Mouse (Mus musculus) retina, postnatal 7 days (tissue): Measurements from ENCODE around the gene Cpt1a.

Source experiments
- DNase-seq: peaks from one replicate; pipeline ENCODE4 v3.0.0-alpha.2; 2012; ENCODE audit warnings: low read depth, low spot score

Gene Cpt1a

GRCm38 (mm10) chr19:3365089-3365488 lies 43.0 kb downstream of the Cpt1a start:
- no peak for DNase-seq

GRCm38 (mm10) chr19:3368276-3368675 lies 46.1 kb downstream of the Cpt1a start:
- DNase-seq = no peak

- DNase-seq = no peak
Observed at GRCm38 (mm10) chr19:3373380-3373779, 51.2 kb downstream of the Cpt1a start.

- DNase-seq = no peak
Observed at GRCm38 (mm10) chr19:3374028-3374427, 51.9 kb downstream of the Cpt1a start.

GRCm38 (mm10) chr19:3375945-3376495 lies 53.9 kb downstream of the Cpt1a start:
- no peak for DNase-seq

- DNase-seq = no peak
Observed at GRCm38 (mm10) chr19:3376966-3377715, 55.0 kb downstream of the Cpt1a start.

GRCm38 (mm10) chr19:3378614-3379013 lies 56.5 kb downstream of the Cpt1a start:
- no peak for DNase-seq

GRCm38 (mm10) chr19:3388061-3388460 lies 65.9 kb downstream of the Cpt1a start:
- no peak for DNase-seq

- DNase-seq = peak; percentile 86
Observed at GRCm38 (mm10) chr19:3388629-3389057, 66.5 kb downstream of the Cpt1a start, which contains the start of gene Tesmin. Gene Tesmin (plus strand): TSS chr19:3388857.

GRCm38 (mm10) chr19:3389089-3389488 lies 67.0 kb downstream of the Cpt1a start:
- DNase-seq = peak; percentile 67

GRCm38 (mm10) chr19:3392384-3392783 lies 70.2 kb downstream of the Cpt1a start:
- DNase-seq = no peak

GRCm38 (mm10) chr19:3394216-3394615 lies 72.1 kb downstream of the Cpt1a start:
- no peak for DNase-seq

- DNase-seq = no peak
Observed at GRCm38 (mm10) chr19:3400057-3400456, 77.9 kb downstream of the Cpt1a start.

- no peak for DNase-seq
Observed at GRCm38 (mm10) chr19:3401504-3401903, 79.4 kb downstream of the Cpt1a start.

GRCm38 (mm10) chr19:3401943-3402342 lies 79.8 kb downstream of the Cpt1a start:
- no peak for DNase-seq

- no peak for DNase-seq
Observed at GRCm38 (mm10) chr19:3402390-3402789, 80.3 kb downstream of the Cpt1a start.

- DNase-seq = no peak
Observed at GRCm38 (mm10) chr19:3404030-3404429, 81.9 kb downstream of the Cpt1a start.

- DNase-seq = no peak
Observed at GRCm38 (mm10) chr19:3405531-3406281, 83.6 kb downstream of the Cpt1a start.

- DNase-seq = peak; percentile 11
Observed at GRCm38 (mm10) chr19:3414268-3414733, 92.2 kb downstream of the Cpt1a start, which contains the start of gene Gal. Gene Gal (minus strand): TSS chr19:3414544.

- no peak for DNase-seq
Observed at GRCm38 (mm10) chr19:3419251-3419650, 97.1 kb downstream of the Cpt1a start.

- DNase-seq = no peak
Observed at GRCm38 (mm10) chr19:3422488-3422887, 100.4 kb downstream of the Cpt1a start.

- no peak for DNase-seq
Observed at GRCm38 (mm10) chr19:3422981-3423380, 100.8 kb downstream of the Cpt1a start.
